Mouse (Mus musculus) bone marrow macrophage, adult 2 months (primary cell): ENCODE results near the gene Mt2.

Experiments used
- CTCF ChIP-seq: IDR thresholded peaks from 2 replicates; pipeline ENCODE4 v1.5.1; 2012; ENCODE audit warnings: low read depth, mild to moderate bottlenecking, low read length, moderate library complexity
- POLR2A ChIP-seq: IDR thresholded peaks from 2 replicates; pipeline ENCODE4 v1.6.1; 2012; ENCODE audit warnings: mild to moderate bottlenecking, low read depth, low read length, borderline replicate concordance

DNA sequence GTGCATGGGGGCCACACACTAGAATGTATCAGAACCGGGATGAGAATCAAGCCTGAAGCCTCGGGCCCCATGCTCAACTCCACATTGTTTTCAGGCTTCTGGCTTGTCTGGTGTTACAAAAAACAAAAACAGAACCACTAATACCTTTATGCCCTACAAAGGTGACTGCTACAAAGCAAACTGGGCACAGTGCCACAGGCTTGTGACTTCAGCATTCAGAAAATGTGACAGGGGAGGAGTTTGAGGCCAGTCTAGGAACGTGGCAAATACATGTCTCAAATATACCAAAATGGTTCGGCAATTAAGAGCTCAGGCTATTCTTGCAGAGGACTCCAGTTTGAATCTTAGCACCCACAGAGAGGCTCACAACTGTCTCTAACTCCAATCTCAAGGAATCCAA is 16.4 kb upstream of the Mt2 start:
- TF ChIP-seq CTCF: no peak
- TF ChIP-seq POLR2A: no peak
